Mouse (Mus musculus): ENCODE data around the gene Gm21739. TPM values are rescaled to one million over a fixed set of nuclear protein-coding genes. Genes with fewer than 3 reads are reported as not detected.

The Gm21739 gene
- total RNA-seq (2023; ENCODE audit: inconsistent age) = not detected in 4 replicates

GRCm38 (mm10) chrY:44264344-44264743, at the start of gene Gm21739:
TSS of gene Gm21739 (minus strand) at chrY:44264444.

Data from B cell, adult (primary cell).